Mouse (Mus musculus) heart, embryonic 13.5 days (tissue): ENCODE measurements at regions not wholly inside any gene's neighbourhood (a gene's known extent, or its start where the extent isn't known, plus 50 kb on each side); places are given as distances from the start of the nearest gene placed in this dataset.

ENCODE experiments used
- ATAC-seq: fragments of 200-750 bp; cut with Nextera tagmentation; 2 replicates; pipeline ENCODE4 v1.8.0; 2017; ENCODE audit warnings: moderate TSS enrichment; ENCODE audit not compliant: insufficient number of reproducible peaks, low FRiP score, low TSS enrichment; ENCODE audit errors: extremely low read depth
- H3K27ac ChIP-seq: fragments of 300-500 bp; sonication (generic); replicated peaks from 2 replicates; pipeline ENCODE4 v1.5.1; 2015; ENCODE audit warnings: moderate library complexity, mild to moderate bottlenecking, inconsistent platforms
- H3K27me3 ChIP-seq: fragments of 300-500 bp; sonication (generic); replicated peaks from 2 replicates; pipeline ENCODE4 v1.6.1; 2015; ENCODE audit warnings: mild to moderate bottlenecking, inconsistent platforms
- H3K36me3 ChIP-seq: fragments of 300-500 bp; sonication (generic); 2 replicates; pipeline ENCODE4 v1.6.1; 2015; ENCODE audit warnings: mild to moderate bottlenecking, inconsistent platforms
- H3K4me1 ChIP-seq: fragments of 300-500 bp; sonication (generic); 2 replicates; pipeline ENCODE4 v1.6.1; 2015; ENCODE audit warnings: inconsistent platforms
- H3K4me2 ChIP-seq: fragments of 300-500 bp; sonication (generic); 2 replicates; pipeline ENCODE4 v1.6.1; 2015; ENCODE audit warnings: inconsistent platforms, mild to moderate bottlenecking, moderate library complexity
- H3K4me3 ChIP-seq: fragments of 300-500 bp; sonication (generic); 2 replicates; pipeline ENCODE4 v1.5.1; 2015; ENCODE audit warnings: moderate library complexity, mild to moderate bottlenecking, inconsistent platforms
- H3K9ac ChIP-seq: fragments of 300-500 bp; sonication (generic); 2 replicates; pipeline ENCODE4 v1.6.1; 2015; ENCODE audit warnings: inconsistent platforms, mild to moderate bottlenecking, moderate library complexity
- H3K9me3 ChIP-seq: fragments of 300-500 bp; sonication (generic); 2 replicates; pipeline ENCODE4 v1.6.1; 2016; ENCODE audit warnings: inconsistent platforms
- WGBS: fragments of 180-500 bp; shearing (Covaris S2); methylation state at CpG from one replicate; pipeline ENCODE4 v1.1.7; 2015; ENCODE audit warnings: mixed read lengths; 5-methylcytosine and 5-hydroxymethylcytosine counted together

GRCm38 (mm10) chr9:90700236-90701179, 429.9 kb upstream of the Tbc1d2b start:
- H3K9me3 ChIP-seq = no peaks in the 10 kb centered on the region
- no peaks in the 10 kb centered on the region for H3K36me3 ChIP-seq
- no peak overlapping the region for H3K4me2 ChIP-seq
- no peak overlapping the region for H3K9ac ChIP-seq
- no peak overlapping the region for H3K27ac ChIP-seq
- 38% methylated on average over 7 of the region's 7 CpGs for WGBS
- ATAC-seq = no peak
- H3K27me3 ChIP-seq = no peaks in the 10 kb centered on the region
- no peak overlapping the region for H3K4me3 ChIP-seq
- H3K4me1 ChIP-seq = peaks cover 3% of the 10 kb centered on the region; the same call in 1 of the 2 replicates

DNA sequence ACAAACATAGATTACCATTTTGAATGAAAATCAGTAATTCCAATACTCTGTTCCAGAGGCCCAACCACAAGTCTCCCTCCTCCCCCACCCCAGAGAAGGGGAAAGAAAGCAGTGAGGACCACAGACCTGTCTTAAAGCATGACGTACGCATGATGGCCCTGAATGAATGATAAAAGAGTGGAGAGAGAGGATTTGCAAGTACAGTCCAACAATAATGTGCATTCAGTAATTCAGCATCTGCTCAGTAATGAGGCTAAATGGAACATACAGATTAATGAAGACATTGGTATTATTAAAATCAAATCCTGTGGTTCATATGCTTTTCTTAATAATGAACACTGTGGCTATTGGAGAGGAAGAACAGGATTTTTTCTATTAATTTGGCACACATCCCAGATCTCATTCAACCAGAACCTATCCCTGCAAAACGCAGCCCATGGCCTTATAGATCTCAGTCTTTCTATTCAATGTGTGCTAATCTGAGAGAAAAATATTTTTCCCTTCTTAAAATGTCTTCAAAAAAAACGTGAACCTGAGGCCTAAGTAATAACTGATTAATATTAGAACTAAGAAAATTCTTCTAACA, 430.7 kb upstream of the Tbc1d2b start:
- no peaks in the 10 kb centered on the region for H3K36me3 ChIP-seq
- H3K4me1 ChIP-seq = peaks cover 3% of the 10 kb centered on the region; the same call in 1 of the 2 replicates
- no peak overlapping the region for H3K27ac ChIP-seq
- H3K9me3 ChIP-seq = no peaks in the 10 kb centered on the region
- no peak overlapping the region for H3K4me2 ChIP-seq
- H3K27me3 ChIP-seq = no peaks in the 10 kb centered on the region
- H3K9ac ChIP-seq = no peak overlapping the region
- 62% methylated on average over 4 of the region's 4 CpGs for WGBS
- ATAC-seq = no peak
- H3K4me3 ChIP-seq = no peak overlapping the region

DNA sequence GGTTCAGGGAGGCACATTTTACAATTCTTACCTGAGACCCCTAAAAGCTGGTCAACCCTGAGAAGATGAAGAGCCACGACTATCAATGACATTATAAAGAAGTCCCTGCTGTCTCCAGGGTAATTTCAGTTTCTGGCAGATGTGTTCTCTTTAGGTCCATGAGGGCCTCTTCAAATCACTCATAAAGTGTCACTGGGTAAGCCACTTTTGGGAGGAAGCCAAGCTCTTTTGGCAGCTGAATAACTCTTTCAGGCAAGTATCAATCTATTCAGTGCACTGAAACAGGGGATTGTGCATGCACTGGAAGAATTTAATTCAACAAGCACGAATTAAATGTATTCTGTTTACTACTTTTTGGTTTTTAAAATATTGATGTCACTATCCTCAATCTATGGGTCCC, 443.1 kb upstream of the Tbc1d2b start:
- 46% methylated on average over 2 of the region's 2 CpGs for whole genome bisulfite sequencing
- Histone ChIP-seq H3K27ac (no peak overlapping the region), H3K36me3 (no peaks in the 10 kb centered on the region), H3K9me3 (peaks cover 6% of the 10 kb centered on the region; the same call in 1 of the 2 replicates), H3K4me3 (no peak overlapping the region), H3K27me3 (no peaks in the 10 kb centered on the region), H3K4me1 (no peaks in the 10 kb centered on the region), H3K4me2 (no peak overlapping the region), H3K9ac (no peak overlapping the region)
- no peak for ATAC-seq

DNA sequence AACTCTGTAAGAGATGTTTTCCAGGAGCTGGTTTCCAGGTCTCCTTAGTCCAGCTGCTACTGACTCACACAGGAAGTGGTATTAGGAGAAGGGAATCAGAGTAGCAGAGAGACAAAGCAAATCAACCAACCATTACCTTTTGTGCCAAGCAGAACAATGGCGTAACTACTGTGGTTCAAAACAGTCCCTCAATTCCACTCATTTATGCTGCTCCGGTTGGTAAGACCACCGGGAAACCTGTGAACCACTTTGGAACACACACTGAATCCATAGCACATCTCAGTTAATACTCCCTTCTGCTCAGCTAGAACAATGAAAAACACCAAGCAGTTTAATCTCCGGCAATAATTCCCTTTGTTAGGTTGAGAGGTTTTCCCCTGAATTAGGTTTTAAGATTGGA, 460.8 kb upstream of the Tbc1d2b start:
- Histone ChIP-seq H3K36me3 (no peaks in the 10 kb centered on the region), H3K27me3 (no peaks in the 10 kb centered on the region), H3K4me3 (no peak overlapping the region), H3K9ac (no peak overlapping the region), H3K27ac (no peak overlapping the region), H3K4me2 (no peak overlapping the region), H3K9me3 (no peaks in the 10 kb centered on the region), H3K4me1 (no peaks in the 10 kb centered on the region)
- 73% methylated on average over 4 of the region's 4 CpGs for WGBS
- ATAC-seq = no peak

GRCm38 (mm10) chr9:90757175-90757574, 486.6 kb upstream of the Tbc1d2b start:
- Histone ChIP-seq H3K9me3 (no peaks in the 10 kb centered on the region), H3K4me3 (no peak overlapping the region), H3K9ac (no peak overlapping the region), H3K27ac (no peak overlapping the region), H3K36me3 (no peaks in the 10 kb centered on the region), H3K4me1 (no peaks in the 10 kb centered on the region), H3K4me2 (no peak overlapping the region), H3K27me3 (no peaks in the 10 kb centered on the region)
- no peak for ATAC-seq
- 62% methylated on average over 3 of the region's 3 CpGs for WGBS

DNA sequence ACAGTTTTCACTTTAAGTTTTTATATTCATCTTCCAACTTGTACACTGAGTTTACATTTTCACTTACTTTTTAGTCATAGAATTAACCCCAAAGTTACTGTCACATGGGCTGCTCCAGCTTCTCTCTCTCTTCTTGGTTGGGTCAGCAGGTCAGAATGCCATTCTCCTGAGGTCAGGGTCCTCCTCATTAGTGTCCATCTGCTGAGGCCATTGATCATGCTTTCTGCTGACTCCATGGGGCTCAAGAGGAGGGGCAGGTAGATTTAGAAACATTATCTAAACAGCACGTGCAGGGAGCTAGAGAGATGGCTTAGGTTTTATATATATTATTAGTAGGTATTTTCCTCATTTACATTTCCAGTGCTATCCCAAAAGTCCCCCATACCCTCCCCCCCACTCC, 503.7 kb upstream of the Tbc1d2b start:
- H3K27me3 ChIP-seq = no peaks in the 10 kb centered on the region
- 36% methylated on average over 1 of the region's 1 CpGs for WGBS
- no peaks in the 10 kb centered on the region for H3K4me1 ChIP-seq
- H3K9ac ChIP-seq = no peak overlapping the region
- no peak overlapping the region for H3K27ac ChIP-seq
- H3K4me3 ChIP-seq = no peak overlapping the region
- H3K9me3 ChIP-seq = no peaks in the 10 kb centered on the region
- H3K36me3 ChIP-seq = no peaks in the 10 kb centered on the region
- no peak overlapping the region for H3K4me2 ChIP-seq
- no peak for ATAC-seq

DNA sequence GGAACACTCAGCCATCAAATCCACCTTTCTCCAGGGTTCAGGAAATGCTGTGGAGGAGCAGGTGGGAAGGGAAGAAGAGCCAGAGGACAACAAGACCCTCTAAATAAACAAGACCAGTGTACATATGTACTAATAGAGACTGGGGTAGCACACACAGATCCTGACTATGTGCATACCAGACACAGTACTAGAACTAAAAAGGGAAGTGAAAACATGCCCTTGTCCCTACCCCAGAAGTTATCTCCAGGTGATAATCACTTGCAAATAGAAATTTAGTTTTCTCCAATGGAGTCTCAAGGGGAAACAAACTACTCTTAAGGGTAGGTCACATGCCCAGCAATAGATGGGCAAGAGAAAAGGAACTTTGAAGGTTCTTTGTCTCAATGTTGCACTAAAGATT, 518.9 kb upstream of the Tbc1d2b start:
- Histone ChIP-seq H3K36me3 (no peaks in the 10 kb centered on the region), H3K27me3 (no peaks in the 10 kb centered on the region), H3K9ac (no peak overlapping the region), H3K9me3 (no peaks in the 10 kb centered on the region), H3K4me1 (no peaks in the 10 kb centered on the region), H3K27ac (no peak overlapping the region), H3K4me3 (no peak overlapping the region), H3K4me2 (no peak overlapping the region)
- no peak for ATAC-seq

GRCm38 (mm10) chr9:90791871-90792270, 521.3 kb upstream of the Tbc1d2b start:
- H3K9ac ChIP-seq = no peak overlapping the region
- no peak overlapping the region for H3K27ac ChIP-seq
- no peaks in the 10 kb centered on the region for H3K9me3 ChIP-seq
- no peak for ATAC-seq
- no peaks in the 10 kb centered on the region for H3K4me1 ChIP-seq
- no peaks in the 10 kb centered on the region for H3K36me3 ChIP-seq
- no peaks in the 10 kb centered on the region for H3K27me3 ChIP-seq
- no peak overlapping the region for H3K4me3 ChIP-seq
- 62% methylated on average over 2 of the region's 2 CpGs for WGBS
- H3K4me2 ChIP-seq = no peak overlapping the region

DNA sequence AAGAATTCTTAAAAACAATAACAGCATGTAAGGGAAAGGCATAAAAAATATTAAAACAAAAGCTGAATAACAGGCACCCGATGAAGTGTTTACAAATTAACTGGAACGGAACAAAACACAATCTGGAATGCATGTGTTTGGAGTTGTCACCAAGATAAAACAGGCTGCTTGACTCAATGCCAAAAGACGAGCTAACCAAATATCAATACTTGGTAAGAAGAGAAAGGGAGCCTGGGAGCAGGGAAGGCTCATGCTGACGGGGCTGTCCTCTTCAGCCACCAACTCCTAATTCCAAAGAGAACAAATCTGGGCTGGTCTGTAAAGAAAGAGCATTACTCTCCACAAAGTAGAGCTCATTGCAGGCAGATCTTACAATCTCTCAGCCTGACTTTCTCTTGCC, 545.4 kb upstream of the Zic4 start:
- Histone ChIP-seq H3K4me2 (no peak overlapping the region), H3K9ac (no peak overlapping the region), H3K36me3 (no peaks in the 10 kb centered on the region), H3K4me1 (no peaks in the 10 kb centered on the region), H3K27ac (no peak overlapping the region), H3K9me3 (no peaks in the 10 kb centered on the region), H3K4me3 (no peak overlapping the region), H3K27me3 (no peaks in the 10 kb centered on the region)
- WGBS = 47% methylated on average over 4 of the region's 4 CpGs
- no peak for ATAC-seq

GRCm38 (mm10) chr9:90823574-90824280, 538.5 kb upstream of the Zic4 start:
- Histone ChIP-seq H3K4me1 (no peaks in the 10 kb centered on the region), H3K4me3 (no peak overlapping the region), H3K4me2 (no peak overlapping the region), H3K27me3 (no peaks in the 10 kb centered on the region), H3K9me3 (no peaks in the 10 kb centered on the region), H3K36me3 (no peaks in the 10 kb centered on the region), H3K9ac (no peak overlapping the region), H3K27ac (no peak overlapping the region)
- ATAC-seq = no peak
- 76% methylated on average over 4 of the region's 4 CpGs for WGBS

DNA sequence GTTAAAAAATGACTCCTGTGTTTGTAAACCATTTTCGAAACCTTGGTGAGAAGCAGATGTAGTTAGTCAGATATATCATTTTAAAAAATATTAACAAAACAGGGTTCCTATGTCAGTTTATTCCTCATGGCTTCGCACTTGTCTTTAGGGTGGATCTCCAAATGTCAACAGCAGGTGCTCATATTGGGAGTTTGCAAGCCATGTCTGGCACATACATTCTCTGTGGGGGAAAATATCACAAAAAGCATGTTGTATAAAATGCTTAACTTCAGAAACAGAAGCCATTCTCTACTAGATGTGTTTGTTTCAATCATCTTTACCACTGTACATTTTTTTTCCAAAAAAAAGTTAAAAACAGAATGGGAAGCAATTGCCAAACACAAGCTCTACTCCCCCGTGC, 534.7 kb upstream of the Zic4 start:
- no peak overlapping the region for H3K4me3 ChIP-seq
- no peak overlapping the region for H3K9ac ChIP-seq
- H3K27me3 ChIP-seq = no peaks in the 10 kb centered on the region
- ATAC-seq = no peak
- no peak overlapping the region for H3K27ac ChIP-seq
- no peaks in the 10 kb centered on the region for H3K36me3 ChIP-seq
- H3K4me2 ChIP-seq = no peak overlapping the region
- no peaks in the 10 kb centered on the region for H3K4me1 ChIP-seq
- H3K9me3 ChIP-seq = no peaks in the 10 kb centered on the region
- WGBS = 76% methylated on average over 3 of the region's 3 CpGs
